Mouse (Mus musculus) stomach, postnatal 0 days (tissue): ENCODE data around the gene Dmbx1. TPM values are rescaled to one million over a fixed set of nuclear protein-coding genes. Genes with fewer than 3 reads are reported as not detected.

ENCODE experiments used
- ATAC-seq: fragments of 200-750 bp; cut with Nextera tagmentation; 2 replicates; pipeline ENCODE4 v1.8.0; 2017; ENCODE audit not compliant: low FRiP score, low TSS enrichment
- DNase-seq: peaks from one replicate; pipeline ENCODE4 v3.0.0-alpha.2; 2016; ENCODE audit warnings: low spot score
- H3K27ac ChIP-seq: fragments of 300-500 bp; sonication (generic); replicated peaks from 2 replicates; pipeline ENCODE4 v1.5.1; 2014; ENCODE audit warnings: mild to moderate bottlenecking, control low read depth
- H3K27me3 ChIP-seq: fragments of 300-500 bp; sonication (generic); 2 replicates; pipeline ENCODE4 v1.6.1; 2014; ENCODE audit warnings: low read length; ENCODE audit not compliant: control insufficient read depth, insufficient read depth
- H3K36me3 ChIP-seq: fragments of 300-500 bp; sonication (generic); 2 replicates; pipeline ENCODE4 v1.6.1; 2014; ENCODE audit warnings: low read length, mixed read lengths; ENCODE audit not compliant: control insufficient read depth, insufficient read depth
- H3K4me1 ChIP-seq: fragments of 300-500 bp; sonication (generic); replicated peaks from 2 replicates; pipeline ENCODE4 v1.6.1; 2014; ENCODE audit warnings: antibody characterized with exemption; ENCODE audit not compliant: control insufficient read depth, insufficient read depth
- H3K4me2 ChIP-seq: fragments of 300-500 bp; sonication (generic); replicated peaks from 2 replicates; pipeline ENCODE4 v1.6.1; 2014; ENCODE audit warnings: low read depth, mild to moderate bottlenecking, control low read depth, moderate library complexity
- H3K4me3 ChIP-seq: fragments of 300-500 bp; sonication (generic); 2 replicates; pipeline ENCODE4 v1.5.1; 2014; ENCODE audit warnings: low read depth, low read length, control low read depth
- H3K9ac ChIP-seq: fragments of 300-500 bp; sonication (generic); 2 replicates; pipeline ENCODE4 v1.6.1; 2014; ENCODE audit warnings: mild to moderate bottlenecking, low read length, control low read depth, mixed read lengths
- H3K9me3 ChIP-seq: fragments of 300-500 bp; sonication (generic); 2 replicates; pipeline ENCODE4 v1.6.1; 2016; ENCODE audit warnings: low read length; ENCODE audit not compliant: control insufficient read depth
- CTCF ChIP-seq: IDR thresholded peaks from 2 replicates; pipeline ENCODE4 v1.5.1; 2016; ENCODE audit warnings: antibody characterized with exemption, low read depth, mild to moderate bottlenecking, moderate library complexity
- EP300 ChIP-seq: optimal IDR thresholded peaks from 2 replicates; pipeline ENCODE3; 2016; ENCODE audit warnings: antibody characterized with exemption
- WGBS: fragments of 180-500 bp; shearing (Covaris S2); extraction: QIAGEN DNeasy Blood & Tissue Kit; methylation state at CpG from one replicate; pipeline ENCODE4 v1.1.7; 2014; 5-methylcytosine and 5-hydroxymethylcytosine counted together
- polyA plus RNA-seq: library from polyadenylated mRNA; unstranded; fragments of >200 nt; fragmentation: Nextera tagmentation; extraction: Ambion mirVana; gene quantifications from 2 replicates; pipeline ENCODE4 v1.2.1, GENCODE M21; 2015

The Dmbx1 gene
- polyA plus RNA-seq, 1 experiment from 2014 or later = not detected

DNA sequence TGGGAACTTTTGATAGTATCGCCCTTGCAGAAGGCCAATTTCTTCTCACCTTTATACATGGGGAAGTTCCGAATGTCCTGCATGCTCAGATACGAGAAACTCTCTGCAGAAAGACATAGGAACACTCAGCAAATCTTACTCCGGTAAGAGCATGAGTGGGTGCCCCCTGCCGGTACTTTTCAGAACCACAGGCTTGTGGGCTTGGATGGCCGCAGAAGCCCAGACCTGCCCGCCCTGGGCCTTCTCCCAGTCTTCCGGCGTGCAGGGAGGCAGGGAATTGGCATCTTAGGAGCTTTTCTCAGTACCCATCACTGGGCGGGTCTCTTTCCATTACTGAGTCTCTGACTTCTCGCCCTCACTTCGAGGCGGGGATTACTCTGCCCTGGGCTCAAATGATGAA lies 44.4 kb upstream of the Dmbx1 start:
- Histone ChIP-seq H3K27me3 (peaks cover 8% of the 10 kb centered on the region; the same call in 1 of the 2 replicates), H3K4me2 (peak overlapping the region; percentile 8; the same call in 1 of the 2 replicates), H3K9ac (no peak overlapping the region), H3K27ac (no peak overlapping the region), H3K4me1 (peaks cover 6% of the 10 kb centered on the region; the same call in 1 of the 2 replicates), H3K4me3 (no peak overlapping the region), H3K36me3 (no peaks in the 10 kb centered on the region), H3K9me3 (no peaks in the 10 kb centered on the region)
- peak; percentile 89 for DNase-seq
- ATAC-seq = peak; percentile 61
- no peak for TF ChIP-seq EP300
- peak; percentile 87 for TF ChIP-seq CTCF
- 3% methylated on average over 13 of the region's 13 CpGs for WGBS

DNA sequence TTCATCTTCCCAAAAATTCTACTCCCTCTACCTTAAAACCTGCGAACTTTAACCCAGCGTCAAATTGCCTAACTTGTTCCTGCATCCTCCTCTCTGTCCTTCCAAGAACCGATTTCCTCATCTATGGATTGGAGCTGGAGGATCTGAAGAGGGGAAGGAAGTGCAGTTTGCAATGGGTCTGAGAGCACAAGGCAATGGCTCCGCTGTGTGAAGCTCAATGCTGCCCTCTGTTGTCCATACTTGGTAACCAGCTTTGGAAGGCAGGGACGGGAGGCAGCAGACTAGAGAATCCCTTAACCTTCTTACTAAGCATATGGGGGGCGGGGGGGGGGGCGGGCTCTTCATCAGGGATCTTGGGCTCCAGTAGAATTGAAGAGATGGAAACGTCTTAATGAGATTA lies 41.0 kb upstream of the Dmbx1 start:
- no peak overlapping the region for H3K9ac ChIP-seq
- no peak overlapping the region for H3K27ac ChIP-seq
- H3K27me3 ChIP-seq = peaks cover 12% of the 10 kb centered on the region; the same call in 1 of the 2 replicates
- 0% methylated on average over 8 of the region's 8 CpGs for WGBS
- no peak overlapping the region for H3K4me2 ChIP-seq
- no peak overlapping the region for H3K4me3 ChIP-seq
- no peaks in the 10 kb centered on the region for H3K36me3 ChIP-seq
- H3K4me1 ChIP-seq = peaks cover 6% of the 10 kb centered on the region; the same call in 1 of the 2 replicates
- ATAC-seq (0 out of 2 replicates have a peak, but pooled peaks have one; percentile 41), DNase-seq (peak; percentile 74)
- H3K9me3 ChIP-seq = no peaks in the 10 kb centered on the region
- TF ChIP-seq EP300 (no peak), CTCF (peak; percentile 89)

DNA sequence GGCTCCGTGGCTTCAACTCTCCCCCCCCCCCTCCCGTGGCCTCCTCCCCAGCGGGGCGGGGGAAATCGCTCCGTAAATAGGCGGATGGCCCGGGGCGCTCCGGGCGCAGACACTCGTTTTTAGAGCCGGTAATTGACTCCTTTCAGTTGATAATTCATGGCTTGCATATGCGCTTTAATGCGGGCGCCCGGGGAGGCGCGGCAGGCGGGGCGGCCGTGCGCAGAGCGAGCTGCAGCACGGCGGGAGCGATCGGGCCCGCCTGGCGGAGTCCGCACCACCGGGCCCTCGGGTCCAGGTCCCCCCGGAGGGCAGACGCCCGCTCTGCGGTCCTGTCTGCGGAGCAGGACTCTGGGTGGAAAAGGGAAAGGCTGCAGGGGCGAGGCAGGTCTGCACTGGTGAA lies 39.7 kb upstream of the Dmbx1 start:
- TF ChIP-seq EP300 (no peak), CTCF (no peak)
- Histone ChIP-seq H3K9me3 (no peaks in the 10 kb centered on the region), H3K27ac (no peak overlapping the region), H3K4me2 (peak overlapping the region; percentile 50), H3K36me3 (no peaks in the 10 kb centered on the region), H3K9ac (no peak overlapping the region), H3K27me3 (peaks cover 12% of the 10 kb centered on the region; the same call in 1 of the 2 replicates), H3K4me3 (peak overlapping the region; percentile 20), H3K4me1 (peaks cover 6% of the 10 kb centered on the region; the same call in 1 of the 2 replicates)
- ATAC-seq (no peak), DNase-seq (peak; percentile 18)
- WGBS = 1% methylated on average over 37 of the region's 39 CpGs

- Histone ChIP-seq H3K4me1 (peaks cover 6% of the 10 kb centered on the region; the same call in 1 of the 2 replicates), H3K27me3 (peaks cover 12% of the 10 kb centered on the region; the same call in 1 of the 2 replicates), H3K27ac (no peak overlapping the region), H3K4me3 (no peak overlapping the region; the same call in 1 of the 2 replicates), H3K36me3 (no peaks in the 10 kb centered on the region), H3K9me3 (no peaks in the 10 kb centered on the region), H3K9ac (no peak overlapping the region), H3K4me2 (no peak overlapping the region)
- TF ChIP-seq EP300 (no peak), CTCF (no peak)
- ATAC-seq (no peak), DNase-seq (no peak)
- WGBS = 30% methylated on average over 4 of the region's 4 CpGs
Observed at GRCm38 (mm10) chr4:115978911-115979310, 39.2 kb upstream of the Dmbx1 start.

DNA sequence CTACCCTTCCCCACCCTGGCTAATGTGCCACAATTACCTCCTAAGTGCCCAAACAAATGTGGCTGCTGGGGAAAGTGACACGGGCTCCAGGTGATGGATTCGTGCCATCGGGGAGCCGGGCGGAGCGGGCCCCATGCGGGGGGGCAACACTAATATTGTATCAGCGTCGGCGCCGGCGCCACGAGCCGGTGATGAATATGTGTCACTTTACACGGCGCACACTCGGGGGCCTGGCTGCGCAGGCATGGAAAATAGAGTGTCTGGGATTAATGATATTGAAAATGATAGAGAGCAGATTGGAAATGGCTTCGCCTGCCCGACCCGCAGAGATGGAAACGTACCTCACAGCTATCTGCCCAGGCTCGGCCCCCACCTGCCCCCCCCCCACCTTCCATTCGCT lies 32.8 kb upstream of the Dmbx1 start:
- Histone ChIP-seq H3K4me2 (no peak overlapping the region), H3K27me3 (peaks cover 2% of the 10 kb centered on the region; the same call in 1 of the 2 replicates), H3K4me3 (no peak overlapping the region), H3K27ac (no peak overlapping the region), H3K9me3 (no peaks in the 10 kb centered on the region), H3K4me1 (no peaks in the 10 kb centered on the region), H3K36me3 (no peaks in the 10 kb centered on the region), H3K9ac (no peak overlapping the region)
- no peak for TF ChIP-seq CTCF
- TF ChIP-seq EP300 = no peak
- ATAC-seq = no peak
- WGBS = 30% methylated on average over 24 of the region's 24 CpGs
- no peak for DNase-seq

GRCm38 (mm10) chr4:115964446-115964845 lies 24.7 kb upstream of the Dmbx1 start:
- Histone ChIP-seq H3K9ac (no peak overlapping the region), H3K4me3 (no peak overlapping the region), H3K9me3 (no peaks in the 10 kb centered on the region), H3K27ac (no peak overlapping the region), H3K4me2 (no peak overlapping the region), H3K4me1 (0 out of 2 replicates have a peak, but pooled peaks cover 3% of the 10 kb centered on the region), H3K36me3 (no peaks in the 10 kb centered on the region), H3K27me3 (no peaks in the 10 kb centered on the region)
- DNase-seq = no peak
- 18% methylated on average over 5 of the region's 5 CpGs for WGBS
- TF ChIP-seq CTCF (no peak), EP300 (no peak)
- ATAC-seq = no peak
